Mouse (Mus musculus) kidney, adult 2 months (tissue): ENCODE results near the gene Dnajc4.

Experiments
- CTCF ChIP-seq: fragments of 200-500 bp; conservative IDR thresholded peaks from 2 replicates; pipeline ENCODE4 v1.5.1; 2011; ENCODE audit warnings: low read depth, mild to moderate bottlenecking, control low read depth, low read length, moderate library complexity, mixed read lengths; ENCODE audit not compliant: insufficient read depth, insufficient read length
- POLR2A ChIP-seq: fragments of 200-500 bp; IDR thresholded peaks from one replicate; pipeline ENCODE4 v1.6.1; 2011; ENCODE audit warnings: low read depth, low read length, control low read depth

DNA sequence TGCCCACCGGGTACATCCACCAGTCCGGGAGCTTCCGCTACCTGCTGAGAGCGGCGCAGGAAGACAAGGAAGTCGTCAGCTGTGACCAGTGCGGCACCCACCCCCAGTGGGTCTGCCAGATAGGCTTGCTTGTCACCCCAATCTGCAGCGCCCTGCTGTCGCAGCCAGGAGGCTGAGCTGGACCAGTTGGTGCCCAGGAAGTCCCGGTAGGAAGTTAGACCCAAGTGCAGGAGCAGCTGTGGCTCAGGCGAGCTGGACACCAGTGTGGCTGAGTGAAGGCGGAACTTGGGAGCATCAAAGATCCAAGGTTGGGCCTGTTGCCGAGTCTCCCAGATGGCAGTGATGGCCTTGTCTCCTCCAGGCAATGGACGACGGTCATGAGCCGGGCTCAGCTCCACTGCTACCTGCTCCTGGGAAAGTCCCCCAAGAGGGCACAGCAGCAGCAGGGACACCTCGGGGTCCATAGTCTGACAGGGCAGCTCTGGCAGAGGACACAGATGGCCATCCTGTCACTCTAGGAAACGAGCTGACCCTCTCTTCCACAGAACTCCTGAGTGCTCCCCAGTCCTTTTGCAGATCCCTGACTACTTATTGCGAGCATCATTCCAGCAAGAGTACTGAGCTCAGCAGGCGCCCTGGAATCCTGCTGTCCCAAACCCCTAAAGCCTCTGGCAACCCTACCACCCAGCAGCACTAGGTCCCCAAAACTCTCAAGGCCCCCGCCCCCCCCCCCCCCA is 3.1 kb upstream of the Dnajc4 start:
- TF ChIP-seq POLR2A (no peak), CTCF (no peak)
